Mouse (Mus musculus): ENCODE data around the gene Ufsp1. TPM values are rescaled to one million over a fixed set of nuclear protein-coding genes. Genes with fewer than 3 reads are reported as not detected.

The Ufsp1 gene
- polyA plus RNA-seq, 1 experiment, result 44.1 TPM

DNA sequence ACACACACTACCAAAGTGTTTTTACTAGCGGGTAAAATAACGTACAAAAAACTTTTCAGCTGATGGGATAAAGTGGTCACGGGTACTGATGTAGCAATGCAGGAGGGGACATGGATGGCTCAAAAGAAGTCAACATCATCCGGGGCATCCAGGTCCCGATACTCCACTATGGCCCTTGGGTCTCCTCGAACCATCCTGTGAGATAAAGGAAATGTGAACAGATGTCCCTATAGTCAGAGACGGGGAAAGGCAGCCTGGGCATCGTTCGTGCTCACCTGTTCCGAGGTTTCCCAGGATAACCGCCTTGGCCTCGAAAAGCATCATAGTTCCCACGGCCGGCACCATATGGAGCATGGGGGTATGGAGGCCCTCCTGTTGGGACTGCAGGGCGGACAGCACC is 1.3 kb downstream of the Ufsp1 start:
- DNase-seq, result no peak
- peaks cover 17% of the 10 kb centered on the region for H3K4me1 ChIP-seq (replicated peaks; ENCODE audit: control insufficient read depth, insufficient read depth, low read length)
- TF ChIP-seq POLR2A (IDR thresholded peaks at IDR 0.05; ENCODE audit: control insufficient read depth, extremely low read depth, insufficient read depth, low read length, poor library complexity) (no peak), CTCF (IDR thresholded peaks at IDR 0.05; ENCODE audit: borderline replicate concordance, control insufficient read depth, extremely low read depth, insufficient read depth, low read length, poor library complexity) (no peak)
- no peaks in the 10 kb centered on the region; the same call in 1 of the 2 replicates for H3K27me3 ChIP-seq (ENCODE audit: control insufficient read depth, insufficient read depth, low read length)
- WGBS, result 95% methylated on average over 15 of the region's 15 CpGs
- H3K36me3 ChIP-seq (ENCODE audit: control insufficient read depth, insufficient read depth, low read length), result peaks cover 53% of the 10 kb centered on the region
- no peak overlapping the region for H3K27ac ChIP-seq (ENCODE audit: control insufficient read depth, insufficient read depth, low read length)
- H3K4me3 ChIP-seq (ENCODE audit: control insufficient read depth, insufficient read depth, low read length), result no peak overlapping the region

DNA sequence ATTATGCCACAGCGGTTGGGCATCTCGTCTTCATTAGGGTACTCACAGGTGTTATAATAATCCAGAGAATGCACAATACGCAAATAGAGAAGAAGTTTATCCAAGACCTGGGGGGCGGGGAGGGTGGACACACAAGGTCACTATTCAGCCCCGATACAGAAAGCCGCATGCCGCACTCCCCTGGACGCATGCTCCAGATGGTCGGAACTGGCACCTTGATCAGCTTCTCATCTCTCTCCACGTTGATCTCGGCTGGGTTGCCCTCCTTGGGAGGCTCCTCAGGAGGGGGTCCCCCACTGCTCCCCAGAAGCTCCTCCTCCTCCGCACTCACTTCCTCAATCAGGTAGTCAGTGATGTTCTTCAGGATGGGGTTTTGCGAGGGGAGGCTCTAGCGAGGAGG is 2.7 kb downstream of the Ufsp1 start:
- H3K27ac ChIP-seq (ENCODE audit: control insufficient read depth, insufficient read depth, low read length), result no peak overlapping the region
- H3K36me3 ChIP-seq (ENCODE audit: control insufficient read depth, insufficient read depth, low read length), result peaks cover 67% of the 10 kb centered on the region
- H3K27me3 ChIP-seq (ENCODE audit: control insufficient read depth, insufficient read depth, low read length), result no peaks in the 10 kb centered on the region; the same call in 1 of the 2 replicates
- TF ChIP-seq POLR2A (IDR thresholded peaks at IDR 0.05; ENCODE audit: control insufficient read depth, extremely low read depth, insufficient read depth, low read length, poor library complexity) (no peak), CTCF (IDR thresholded peaks at IDR 0.05; ENCODE audit: borderline replicate concordance, control insufficient read depth, extremely low read depth, insufficient read depth, low read length, poor library complexity) (no peak)
- 93% methylated on average over 14 of the region's 14 CpGs for WGBS
- H3K4me1 ChIP-seq (replicated peaks; ENCODE audit: control insufficient read depth, insufficient read depth, low read length), result peaks cover 17% of the 10 kb centered on the region
- no peak for DNase-seq
- no peak overlapping the region for H3K4me3 ChIP-seq (ENCODE audit: control insufficient read depth, insufficient read depth, low read length)

DNA sequence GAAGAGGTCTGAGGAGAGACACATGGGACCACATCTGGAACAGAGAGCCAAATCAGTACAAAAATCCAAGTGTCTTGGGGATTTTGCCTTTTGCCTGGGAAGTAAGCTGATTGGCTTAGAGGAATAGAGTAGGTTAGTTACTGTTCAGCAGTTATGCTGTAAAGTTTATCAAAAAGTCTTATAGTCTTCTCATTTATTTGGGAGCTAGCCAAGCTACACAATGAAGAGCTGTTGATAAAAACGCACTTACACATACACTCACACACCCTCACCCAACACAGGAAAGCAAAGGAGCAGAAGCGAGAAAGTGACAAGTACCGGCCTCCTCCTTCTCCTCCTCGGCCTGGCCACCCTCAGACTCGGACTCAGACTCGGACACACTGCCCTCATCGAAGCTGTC is 4.8 kb downstream of the Ufsp1 start:
- H3K4me1 ChIP-seq (replicated peaks; ENCODE audit: control insufficient read depth, insufficient read depth, low read length), result peaks cover 5% of the 10 kb centered on the region
- no peak for TF ChIP-seq CTCF (IDR thresholded peaks at IDR 0.05; ENCODE audit: borderline replicate concordance, control insufficient read depth, extremely low read depth, insufficient read depth, low read length, poor library complexity)
- no peak for TF ChIP-seq POLR2A (IDR thresholded peaks at IDR 0.05; ENCODE audit: control insufficient read depth, extremely low read depth, insufficient read depth, low read length, poor library complexity)
- no peak for DNase-seq
- 91% methylated on average over 7 of the region's 7 CpGs for WGBS
- H3K27ac ChIP-seq (ENCODE audit: control insufficient read depth, insufficient read depth, low read length), result no peak overlapping the region
- H3K4me3 ChIP-seq (ENCODE audit: control insufficient read depth, insufficient read depth, low read length), result no peak overlapping the region
- no peaks in the 10 kb centered on the region; the same call in 1 of the 2 replicates for H3K27me3 ChIP-seq (ENCODE audit: control insufficient read depth, insufficient read depth, low read length)
- peaks cover 86% of the 10 kb centered on the region for H3K36me3 ChIP-seq (ENCODE audit: control insufficient read depth, insufficient read depth, low read length)

DNA sequence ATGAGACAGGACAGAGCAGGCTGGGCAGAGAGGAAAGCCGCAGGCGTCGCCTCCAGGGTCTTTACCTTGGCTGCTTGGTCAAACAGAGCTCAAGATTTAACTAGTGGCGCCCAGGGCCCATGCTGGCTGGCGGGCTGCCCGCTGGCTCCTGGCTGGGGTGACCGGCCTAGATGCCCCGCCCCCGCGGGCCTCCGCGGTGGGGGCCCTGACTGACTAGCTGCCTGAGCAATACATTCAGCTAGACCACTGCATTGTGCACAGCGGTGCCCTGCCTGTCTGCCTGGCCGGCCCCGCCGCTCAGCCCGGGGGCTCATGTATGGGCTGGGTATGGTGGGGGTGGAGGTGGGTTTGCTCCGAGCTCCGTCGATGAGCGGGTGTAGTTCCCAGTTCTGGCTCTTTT is 6.8 kb downstream of the Ufsp1 start:
- peaks cover 77% of the 10 kb centered on the region for H3K36me3 ChIP-seq (ENCODE audit: control insufficient read depth, insufficient read depth, low read length)
- peaks cover 10% of the 10 kb centered on the region for H3K4me1 ChIP-seq (replicated peaks; ENCODE audit: control insufficient read depth, insufficient read depth, low read length)
- 98% methylated on average over 21 of the region's 21 CpGs for WGBS
- DNase-seq, result no peak
- H3K27me3 ChIP-seq (ENCODE audit: control insufficient read depth, insufficient read depth, low read length), result no peaks in the 10 kb centered on the region; the same call in 1 of the 2 replicates
- TF ChIP-seq POLR2A (IDR thresholded peaks at IDR 0.05; ENCODE audit: control insufficient read depth, extremely low read depth, insufficient read depth, low read length, poor library complexity) (no peak), CTCF (IDR thresholded peaks at IDR 0.05; ENCODE audit: borderline replicate concordance, control insufficient read depth, extremely low read depth, insufficient read depth, low read length, poor library complexity) (no peak)
- no peak overlapping the region for H3K27ac ChIP-seq (ENCODE audit: control insufficient read depth, insufficient read depth, low read length)
- no peak overlapping the region for H3K4me3 ChIP-seq (ENCODE audit: control insufficient read depth, insufficient read depth, low read length)

DNA sequence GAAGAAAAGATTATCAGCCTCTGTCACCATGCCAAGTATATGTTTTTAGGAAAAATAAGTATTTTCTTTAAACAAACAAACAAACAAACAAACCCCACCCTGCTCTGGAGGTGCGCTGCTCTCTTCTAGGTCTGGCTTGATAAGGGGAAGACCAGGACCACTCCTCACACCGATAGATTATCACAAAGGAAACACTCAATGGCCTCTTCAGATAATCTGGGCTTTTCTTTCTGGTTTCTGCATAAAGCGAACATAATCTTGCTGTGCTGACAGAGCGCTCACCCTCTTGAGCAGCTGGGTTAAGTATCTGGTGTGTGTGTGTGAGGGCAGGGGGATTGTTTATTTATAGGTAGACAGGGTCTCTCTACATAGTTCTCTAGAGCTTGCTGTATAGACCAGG is 9.2 kb downstream of the Ufsp1 start:
- Histone ChIP-seq H3K27me3 (ENCODE audit: control insufficient read depth, insufficient read depth, low read length) (no peaks in the 10 kb centered on the region), H3K36me3 (ENCODE audit: control insufficient read depth, insufficient read depth, low read length) (peaks cover 54% of the 10 kb centered on the region), H3K4me3 (ENCODE audit: control insufficient read depth, insufficient read depth, low read length) (no peak overlapping the region), H3K4me1 (replicated peaks; ENCODE audit: control insufficient read depth, insufficient read depth, low read length) (peaks cover 11% of the 10 kb centered on the region), H3K27ac (ENCODE audit: control insufficient read depth, insufficient read depth, low read length) (no peak overlapping the region)
- DNase-seq, result no peak
- TF ChIP-seq POLR2A (IDR thresholded peaks at IDR 0.05; ENCODE audit: control insufficient read depth, extremely low read depth, insufficient read depth, low read length, poor library complexity) (no peak), CTCF (IDR thresholded peaks at IDR 0.05; ENCODE audit: borderline replicate concordance, control insufficient read depth, extremely low read depth, insufficient read depth, low read length, poor library complexity) (no peak)
- WGBS, result 98% methylated on average over 4 of the region's 4 CpGs

DNA sequence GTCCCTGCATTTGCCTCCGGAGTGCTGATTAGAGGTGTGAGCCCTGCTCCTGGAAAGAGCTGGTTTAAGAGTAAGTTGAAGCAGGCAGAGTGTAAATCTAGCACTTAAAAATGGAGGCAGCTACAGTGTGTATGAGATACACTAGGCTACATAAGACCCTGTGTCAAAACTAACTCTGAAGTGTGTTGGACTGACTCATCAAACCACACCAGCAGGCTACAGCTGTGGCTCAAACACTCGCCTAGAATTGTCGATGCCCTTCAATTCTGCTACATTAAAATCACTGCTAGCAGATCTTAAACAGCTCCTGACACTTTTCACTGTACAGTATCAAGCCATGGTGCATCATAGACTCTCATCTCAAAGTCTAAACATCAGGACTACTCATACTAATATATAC is 9.7 kb downstream of the Ufsp1 start:
- no peak overlapping the region for H3K27ac ChIP-seq (ENCODE audit: control insufficient read depth, insufficient read depth, low read length)
- WGBS, result 69% methylated on average over 3 of the region's 3 CpGs
- no peak for DNase-seq
- H3K4me3 ChIP-seq (ENCODE audit: control insufficient read depth, insufficient read depth, low read length), result no peak overlapping the region
- H3K36me3 ChIP-seq (ENCODE audit: control insufficient read depth, insufficient read depth, low read length), result peaks cover 48% of the 10 kb centered on the region
- peaks cover 11% of the 10 kb centered on the region for H3K4me1 ChIP-seq (replicated peaks; ENCODE audit: control insufficient read depth, insufficient read depth, low read length)
- TF ChIP-seq CTCF (IDR thresholded peaks at IDR 0.05; ENCODE audit: borderline replicate concordance, control insufficient read depth, extremely low read depth, insufficient read depth, low read length, poor library complexity) (no peak), POLR2A (IDR thresholded peaks at IDR 0.05; ENCODE audit: control insufficient read depth, extremely low read depth, insufficient read depth, low read length, poor library complexity) (no peak)
- H3K27me3 ChIP-seq (ENCODE audit: control insufficient read depth, insufficient read depth, low read length), result no peaks in the 10 kb centered on the region

DNA sequence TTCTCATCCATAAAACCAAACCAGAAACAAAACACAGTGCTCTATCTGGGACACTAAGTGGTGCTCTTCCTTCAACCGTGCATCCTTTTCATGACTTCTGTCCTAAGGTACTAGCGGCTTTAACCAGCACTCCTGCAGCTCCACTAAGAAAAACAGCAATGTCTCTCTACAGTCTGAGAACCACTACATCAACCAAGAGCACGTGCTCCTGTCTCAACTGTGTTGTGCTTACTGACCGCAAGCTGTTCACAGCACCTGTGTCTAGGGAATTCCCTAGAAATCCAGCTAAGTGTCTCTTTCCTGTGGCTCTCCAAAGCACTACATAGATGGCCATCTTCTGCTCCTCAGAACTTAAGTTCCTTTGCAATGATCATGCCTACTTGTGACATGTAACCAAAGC is 10.4 kb downstream of the Ufsp1 start:
- Histone ChIP-seq H3K4me1 (replicated peaks; ENCODE audit: control insufficient read depth, insufficient read depth, low read length) (peaks cover 11% of the 10 kb centered on the region), H3K36me3 (ENCODE audit: control insufficient read depth, insufficient read depth, low read length) (peaks cover 42% of the 10 kb centered on the region)
- WGBS, result 71% methylated on average over 4 of the region's 4 CpGs

More for the DNA sequence above, 10.4 kb downstream of the Ufsp1 start:
- TF ChIP-seq POLR2A (IDR thresholded peaks at IDR 0.05; ENCODE audit: control insufficient read depth, extremely low read depth, insufficient read depth, low read length, poor library complexity), result no peak
- no peak for TF ChIP-seq CTCF (IDR thresholded peaks at IDR 0.05; ENCODE audit: borderline replicate concordance, control insufficient read depth, extremely low read depth, insufficient read depth, low read length, poor library complexity)
- no peak for DNase-seq
- H3K27ac ChIP-seq (ENCODE audit: control insufficient read depth, insufficient read depth, low read length), result no peak overlapping the region
- H3K4me3 ChIP-seq (ENCODE audit: control insufficient read depth, insufficient read depth, low read length), result no peak overlapping the region
- no peaks in the 10 kb centered on the region for H3K27me3 ChIP-seq (ENCODE audit: control insufficient read depth, insufficient read depth, low read length)

All from thymus, adult 2 months (tissue).